Mouse (Mus musculus) forelimb bud, embryonic 11.5 days (tissue): Measurements from ENCODE around the gene Agxt2.

ENCODE experiments used
- DNase-seq: peaks from one replicate; pipeline ENCODE4 v3.0.0-alpha.2; 2012; ENCODE audit warnings: low read depth, low spot score

Agxt2 gene

GRCm38 (mm10) chr15:10426545-10427266, 68.4 kb downstream of the Agxt2 start:
- DNase-seq: no peak

GRCm38 (mm10) chr15:10436893-10437292, 78.6 kb downstream of the Agxt2 start:
- DNase-seq: no peak

- DNase-seq: no peak
These were observed 81.6 kb downstream of the Agxt2 start for GRCm38 (mm10) chr15:10439963-10440362.

- no peak for DNase-seq
These were observed 83.2 kb downstream of the Agxt2 start for GRCm38 (mm10) chr15:10441493-10441892.

GRCm38 (mm10) chr15:10442275-10442674, 83.9 kb downstream of the Agxt2 start:
- no peak for DNase-seq

- DNase-seq: no peak
These were observed 88.8 kb downstream of the Agxt2 start for GRCm38 (mm10) chr15:10447102-10447501.
